Mouse (Mus musculus) neural tube, embryonic 15.5 days (tissue): ENCODE measurements at regions not wholly inside any gene's neighbourhood (a gene's known extent, or its start where the extent isn't known, plus 50 kb on each side); places are given as distances from the start of the nearest gene placed in this dataset.
"Not testable (repeated sequence)": the region's sequence is repeated elsewhere in the genome, so short reads cannot be mapped to it uniquely, and the experiment has no call there.

Experiments used
- ATAC-seq: fragments of 200-750 bp; cut with Nextera tagmentation; 2 replicates; pipeline ENCODE4 v1.8.0; 2017; ENCODE audit warnings: mild to moderate bottlenecking, moderate TSS enrichment, moderate library complexity; ENCODE audit not compliant: low FRiP score
- H3K27ac ChIP-seq: fragments of 300-500 bp; sonication (generic); replicated peaks from 2 replicates; pipeline ENCODE4 v1.5.1; 2015; ENCODE audit warnings: mild to moderate bottlenecking, inconsistent platforms
- H3K27me3 ChIP-seq: fragments of 300-500 bp; sonication (generic); replicated peaks from 2 replicates; pipeline ENCODE4 v1.6.1; 2015; ENCODE audit warnings: inconsistent platforms
- H3K36me3 ChIP-seq: fragments of 300-500 bp; sonication (generic); 2 replicates; pipeline ENCODE4 v1.6.1; 2015; ENCODE audit warnings: inconsistent platforms
- H3K4me1 ChIP-seq: fragments of 300-500 bp; sonication (generic); 2 replicates; pipeline ENCODE4 v1.6.1; 2015; ENCODE audit warnings: inconsistent platforms
- H3K4me2 ChIP-seq: fragments of 300-500 bp; sonication (generic); 2 replicates; pipeline ENCODE4 v1.6.1; 2015; ENCODE audit warnings: inconsistent platforms, mild to moderate bottlenecking, moderate library complexity
- H3K4me3 ChIP-seq: fragments of 300-500 bp; sonication (generic); replicated peaks from 2 replicates; pipeline ENCODE4 v1.5.1; 2015; ENCODE audit warnings: mild to moderate bottlenecking, inconsistent platforms
- H3K9ac ChIP-seq: fragments of 300-500 bp; sonication (generic); replicated peaks from 2 replicates; pipeline ENCODE4 v1.6.1; 2015; ENCODE audit warnings: mild to moderate bottlenecking, inconsistent platforms
- H3K9me3 ChIP-seq: fragments of 300-500 bp; sonication (generic); replicated peaks from 2 replicates; pipeline ENCODE4 v1.6.1; 2016; ENCODE audit warnings: inconsistent platforms
- WGBS: fragments of 180-500 bp; shearing (Covaris S2); methylation state at CpG from one replicate; pipeline ENCODE4 v1.1.7; 2015; ENCODE audit warnings: mixed read lengths; 5-methylcytosine and 5-hydroxymethylcytosine counted together

GRCm38 (mm10) chr17:17197229-17197628 is 76.0 kb downstream of the Zfp97 start:
- not testable (repeated sequence) for H3K4me3 ChIP-seq

GRCm38 (mm10) chr17:17229069-17229468 is 107.9 kb downstream of the Zfp97 start:
- no peaks in the 10 kb centered on the region for H3K36me3 ChIP-seq
- no peaks in the 10 kb centered on the region for H3K4me1 ChIP-seq
- no peak overlapping the region for H3K9ac ChIP-seq
- no peaks in the 10 kb centered on the region for H3K27me3 ChIP-seq
- no peak for ATAC-seq
- no peaks in the 10 kb centered on the region; the same call in 1 of the 2 replicates for H3K9me3 ChIP-seq
- H3K4me3 ChIP-seq, result no peak overlapping the region
- H3K4me2 ChIP-seq, result no peak overlapping the region
- 46% methylated on average over 2 of the region's 2 CpGs for WGBS
- H3K27ac ChIP-seq, result no peak overlapping the region

More at GRCm38 (mm10) chr17:17197229-17197628, 76.0 kb downstream of the Zfp97 start:
- H3K4me1 ChIP-seq, H3K27me3 ChIP-seq, H3K9ac ChIP-seq, H3K4me2 ChIP-seq, ATAC-seq, H3K27ac ChIP-seq, H3K36me3 ChIP-seq: not testable (repeated sequence)
- H3K9me3 ChIP-seq, result peaks cover 30% of the 10 kb centered on the region
- 100% methylated on average over 2 of the region's 2 CpGs for WGBS

DNA sequence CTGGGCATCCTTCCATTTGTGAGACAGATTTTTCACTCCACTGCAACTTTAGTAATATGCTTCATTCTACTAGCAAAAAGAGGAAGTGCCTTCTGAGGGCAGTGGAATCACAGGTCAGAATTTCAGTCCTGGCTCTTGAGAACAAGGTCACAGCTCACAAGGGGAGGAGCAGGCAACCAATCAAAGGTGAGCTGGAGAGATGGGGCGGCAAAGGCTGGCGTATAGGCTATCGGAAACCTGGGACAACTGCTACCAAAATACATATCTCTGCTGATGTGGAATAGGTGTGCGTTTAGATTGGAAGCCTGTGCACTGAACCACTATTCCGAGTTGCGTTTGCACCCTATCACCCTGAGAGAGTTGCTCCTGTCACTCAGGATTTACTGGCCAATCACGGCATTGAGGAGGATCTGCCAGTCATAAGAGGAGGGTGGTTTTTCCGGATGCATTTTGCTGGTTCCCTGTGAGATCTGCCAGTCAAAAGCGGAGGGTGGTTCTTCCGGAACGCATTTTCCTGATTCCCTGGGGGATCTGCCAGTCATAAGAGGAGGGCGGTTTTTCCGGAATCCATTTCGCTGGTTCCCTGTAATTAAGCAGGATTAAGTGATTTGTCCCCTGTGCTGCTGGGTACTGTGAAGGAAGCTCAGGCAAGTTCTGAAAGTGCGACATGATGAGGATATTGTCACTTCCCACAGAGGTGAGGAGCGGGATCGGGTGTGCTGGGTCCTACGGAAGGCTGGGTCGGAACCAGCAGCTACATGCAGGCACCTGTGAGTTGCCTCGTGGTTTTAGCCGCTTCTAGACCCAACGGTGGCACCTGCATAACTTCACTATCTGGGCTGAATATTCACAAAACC is 113.3 kb downstream of the Zfp97 start:
- not testable (repeated sequence) for H3K36me3 ChIP-seq, H3K9me3 ChIP-seq, H3K27me3 ChIP-seq, H3K4me1 ChIP-seq
- peak overlapping the region; percentile 55 for H3K9ac ChIP-seq
- H3K27ac ChIP-seq, result peak overlapping the region; percentile 88
- peak overlapping the region; percentile 58 for H3K4me2 ChIP-seq
- ATAC-seq, result peak; percentile 99
- H3K4me3 ChIP-seq, result peak overlapping the region; percentile 57
- WGBS, result under 1% methylated on average over 22 of the region's 22 CpGs

GRCm38 (mm10) chr17:17235186-17235482 is 113.9 kb downstream of the Zfp97 start:
- H3K9ac ChIP-seq, result peak overlapping the region; percentile 47
- peak overlapping the region; percentile 88 for H3K27ac ChIP-seq
- not testable (repeated sequence) for H3K27me3 ChIP-seq, H3K4me1 ChIP-seq, H3K9me3 ChIP-seq, H3K36me3 ChIP-seq
- peak; percentile 23; the same call in 1 of the 2 replicates for ATAC-seq
- peak overlapping the region; percentile 57 for H3K4me3 ChIP-seq
- peak overlapping the region; percentile 58 for H3K4me2 ChIP-seq
- under 1% methylated on average over 5 of the region's 5 CpGs for WGBS
